Mouse (Mus musculus) layer of hippocampus, adult 9-11 months (tissue): Measurements from ENCODE around the gene Hpse.

Experiments
- DNase-seq: peaks from one replicate; pipeline ENCODE4 v3.0.0; 2022

The Hpse gene

DNA sequence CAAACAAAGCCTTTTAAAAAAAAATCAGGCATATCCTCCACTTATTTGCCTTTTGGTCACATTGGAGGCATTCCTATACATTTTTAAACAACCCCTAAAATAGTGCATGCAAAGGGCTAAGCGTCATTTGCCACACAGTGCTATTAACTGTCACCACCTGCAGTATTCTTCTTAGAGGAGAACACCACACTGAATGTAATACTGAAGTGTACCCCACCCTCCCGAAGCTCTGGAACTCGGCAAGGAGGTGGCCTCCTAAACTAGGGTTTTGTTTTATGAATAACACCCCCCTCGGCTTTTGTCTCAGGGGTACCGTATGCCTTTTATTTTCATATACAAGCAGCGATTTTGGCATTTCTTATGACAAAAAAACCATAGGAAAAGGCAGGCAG is 39.0 kb downstream of the Hpse start:
- no peak for DNase-seq

- no peak for DNase-seq
These were observed 39.5 kb downstream of the Hpse start for GRCm38 (mm10) chr5:100679911-100680541.

DNA sequence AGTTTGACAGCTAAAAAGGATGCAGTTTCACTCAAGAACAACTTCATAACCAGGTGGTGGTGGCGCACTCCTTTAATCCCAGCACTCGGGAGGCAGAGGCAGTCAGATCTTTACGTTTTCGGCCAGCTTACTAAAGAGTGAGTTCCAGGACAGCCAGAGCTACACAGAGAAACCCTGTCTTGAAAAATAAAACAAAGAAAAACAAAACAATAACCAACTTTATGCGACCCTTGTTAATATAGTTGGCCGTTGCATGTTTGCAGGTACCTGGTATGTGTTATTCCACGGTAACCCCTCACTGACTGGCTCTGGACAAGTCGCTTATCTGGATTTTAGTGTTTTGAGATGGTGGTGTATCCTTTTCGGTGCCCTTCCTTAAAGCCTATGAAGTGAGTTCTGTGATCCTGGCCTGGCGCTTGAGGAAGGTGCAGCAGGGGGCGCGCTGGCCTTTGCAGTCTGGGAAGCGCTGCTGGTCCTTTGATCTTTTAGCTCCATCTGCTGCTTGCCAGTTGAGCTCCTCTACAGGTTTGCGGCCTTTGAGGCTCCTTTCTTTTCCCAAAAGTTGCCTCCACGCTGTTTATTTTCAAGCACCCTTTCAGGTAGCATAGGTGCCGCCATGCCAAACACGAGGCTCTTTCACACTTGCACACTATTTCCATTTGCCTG is 44.7 kb downstream of the Hpse start, which contains the start of gene Coq2:
Gene Coq2 (minus strand): TSS at position 430 of the 666 bp plus-strand sequence.
- peak; percentile 79 for DNase-seq

- DNase-seq, result peak; percentile 82
These were observed 45.6 kb downstream of the Hpse start for GRCm38 (mm10) chr5:100673745-100674486.

GRCm38 (mm10) chr5:100672403-100672802 is 47.1 kb downstream of the Hpse start:
- DNase-seq, result no peak

DNA sequence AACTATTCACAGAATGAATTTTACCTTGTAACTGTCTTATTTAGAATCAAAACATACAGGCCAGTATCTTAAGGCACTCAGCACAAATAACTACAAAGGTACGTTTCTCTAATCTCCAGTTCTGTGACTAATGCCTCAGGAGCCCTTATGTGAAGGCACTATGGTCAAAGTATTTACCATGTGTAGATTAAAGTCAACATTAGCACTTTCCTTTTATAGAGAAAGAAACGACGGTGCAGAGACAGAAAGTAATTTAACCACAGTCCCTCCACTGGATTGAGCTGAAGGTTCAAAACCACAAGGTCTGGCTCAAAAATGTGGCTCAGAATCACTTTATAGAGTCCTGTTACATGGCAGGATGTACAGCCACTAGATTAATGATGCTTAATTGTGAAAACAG is 47.6 kb downstream of the Hpse start:
- no peak for DNase-seq

DNA sequence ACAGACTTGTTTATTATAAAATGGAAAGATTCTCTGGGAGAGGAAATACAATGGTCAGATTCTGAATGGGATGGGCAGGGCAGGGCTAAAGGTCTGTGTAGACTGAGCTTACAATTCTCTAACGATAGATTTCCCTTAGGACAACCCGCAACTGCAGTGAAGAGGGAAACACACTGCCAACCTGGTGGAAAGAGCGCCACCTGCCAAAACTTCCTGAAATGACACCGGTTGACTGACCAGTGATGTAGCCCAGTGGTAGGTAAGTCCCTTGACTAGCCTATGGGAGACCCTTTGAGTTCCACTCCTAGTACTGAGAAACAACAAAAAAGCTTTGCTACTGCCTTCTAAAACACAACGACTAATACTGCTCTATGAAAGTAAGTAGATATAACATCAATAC is 48.1 kb downstream of the Hpse start:
- no peak for DNase-seq

- DNase-seq, result no peak
These were observed 52.6 kb downstream of the Hpse start for GRCm38 (mm10) chr5:100666965-100667364.

GRCm38 (mm10) chr5:100663854-100664253 is 55.7 kb downstream of the Hpse start:
- DNase-seq, result no peak

DNA sequence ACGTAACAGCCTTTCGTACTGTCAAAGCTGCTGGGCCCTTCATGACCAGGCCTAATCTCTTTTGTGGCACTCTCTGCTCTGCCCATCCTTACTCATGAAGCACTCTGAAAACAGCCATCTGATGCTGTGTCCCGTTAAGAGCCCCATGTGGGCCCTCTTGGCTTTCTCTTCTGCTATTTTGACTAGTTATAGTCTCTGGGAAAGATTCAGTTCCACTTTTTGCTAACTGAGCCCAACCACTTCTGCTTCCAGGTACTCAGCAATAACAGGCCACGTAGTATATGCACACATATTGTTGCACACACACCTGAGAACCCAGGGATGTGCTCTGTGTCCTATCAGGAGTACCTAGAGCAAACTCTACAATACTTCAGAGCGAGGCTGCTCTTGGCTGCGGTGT is 56.5 kb downstream of the Hpse start:
- DNase-seq, result peak; percentile 59

DNA sequence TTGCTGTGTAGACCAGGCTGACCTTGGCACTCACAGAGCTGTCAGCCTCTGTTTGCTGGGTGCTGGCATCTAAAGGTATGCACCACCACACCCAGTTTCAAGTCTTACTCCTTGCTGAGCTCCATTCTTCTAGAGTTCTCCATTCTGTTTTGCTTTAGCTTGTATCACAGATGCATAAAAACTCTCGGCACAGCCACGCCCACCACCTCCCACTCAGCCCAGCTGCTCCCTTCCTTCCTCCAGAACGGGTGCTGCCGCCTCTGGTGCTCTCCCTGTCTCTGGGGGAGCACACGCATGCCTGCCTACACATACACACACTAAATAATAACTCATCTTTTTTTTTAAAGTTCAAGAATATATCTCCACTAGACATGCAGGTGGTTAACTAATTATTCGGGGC is 61.1 kb downstream of the Hpse start:
- peak; percentile 77 for DNase-seq

DNA sequence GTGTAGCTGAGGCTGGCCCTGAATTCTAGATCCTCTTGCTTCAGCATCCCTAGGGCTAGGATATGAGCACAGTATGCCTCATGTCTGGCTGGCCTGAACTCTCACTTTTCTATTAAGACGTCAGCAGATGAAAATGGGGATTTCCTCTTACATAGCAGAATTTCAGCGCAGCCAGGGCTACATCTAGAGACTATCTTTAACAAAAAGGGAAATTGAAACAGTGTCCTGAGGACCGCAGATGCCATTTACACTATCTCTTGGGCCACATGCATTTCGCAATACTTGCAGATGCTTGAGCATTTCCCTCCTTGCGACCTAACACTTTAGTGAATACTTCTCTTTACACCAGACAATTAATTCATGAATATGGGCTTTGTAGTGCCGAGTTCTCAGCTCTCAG is 63.2 kb downstream of the Hpse start:
- DNase-seq, result no peak

DNA sequence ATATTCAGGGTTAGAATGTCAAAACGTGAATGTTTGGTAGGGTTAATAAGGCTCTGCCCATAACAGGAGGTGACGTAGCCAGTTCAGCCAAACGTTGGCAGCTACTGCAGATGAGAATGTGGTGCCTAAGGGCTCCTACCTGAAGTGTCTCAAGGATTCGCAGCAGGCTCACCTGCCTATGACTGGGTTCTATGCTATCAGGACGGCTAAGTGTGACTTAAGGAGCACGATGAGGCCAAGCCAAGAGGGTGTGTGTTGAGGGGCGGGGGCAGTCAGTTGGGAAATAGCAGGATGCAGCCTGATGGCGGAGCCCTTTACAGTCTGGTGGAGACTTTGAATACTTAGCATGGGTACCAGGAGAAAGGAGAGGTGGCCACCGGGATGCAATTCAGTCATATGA is 67.2 kb downstream of the Hpse start:
- no peak for DNase-seq

- DNase-seq, result no peak
These were observed 68.0 kb downstream of the Hpse start for GRCm38 (mm10) chr5:100651486-100651885.

- DNase-seq, result no peak
These were observed 68.5 kb downstream of the Hpse start for GRCm38 (mm10) chr5:100650969-100651368.

DNA sequence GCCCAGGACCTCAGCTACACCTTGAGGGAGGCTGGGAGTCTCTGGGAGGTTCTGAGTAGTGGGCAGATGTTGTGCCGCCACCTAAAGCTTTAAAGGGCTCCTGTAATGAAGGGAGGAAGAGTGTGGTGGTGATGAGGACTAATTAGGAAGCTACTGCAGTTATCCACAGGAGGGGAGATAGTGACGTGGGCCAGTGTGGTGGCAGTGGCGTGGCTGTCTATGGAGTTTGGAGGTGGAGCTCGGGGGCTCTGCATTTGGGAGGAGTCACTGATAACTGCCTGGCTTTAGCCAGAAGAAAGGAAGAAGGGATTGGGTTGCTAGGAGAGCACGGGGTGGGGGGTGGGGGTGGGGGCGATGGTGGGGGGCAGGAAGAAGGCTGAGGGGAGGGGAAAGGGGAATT is 71.0 kb downstream of the Hpse start:
- no peak for DNase-seq

DNA sequence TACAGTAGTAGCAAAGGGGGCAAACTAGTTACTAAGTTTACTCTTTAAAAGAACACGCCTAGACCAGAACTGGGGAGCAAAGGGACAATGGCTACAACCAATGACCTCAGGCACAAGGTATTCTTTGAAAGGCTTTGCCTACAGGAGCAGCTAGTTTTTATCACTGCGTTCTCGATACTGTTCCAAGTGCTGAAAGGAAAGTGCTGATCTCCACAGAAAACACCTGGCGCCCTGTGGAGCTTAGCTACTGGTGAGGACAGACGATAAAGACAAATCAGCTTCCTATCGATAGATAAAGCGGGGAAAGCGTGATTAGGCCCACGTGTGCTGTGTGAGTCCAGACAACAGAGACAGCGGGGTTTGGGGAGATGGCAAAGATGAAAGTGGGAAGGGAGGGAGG is 71.5 kb downstream of the Hpse start:
- DNase-seq, result no peak

- no peak for DNase-seq
These were observed 73.0 kb downstream of the Hpse start for GRCm38 (mm10) chr5:100646558-100646957.

DNA sequence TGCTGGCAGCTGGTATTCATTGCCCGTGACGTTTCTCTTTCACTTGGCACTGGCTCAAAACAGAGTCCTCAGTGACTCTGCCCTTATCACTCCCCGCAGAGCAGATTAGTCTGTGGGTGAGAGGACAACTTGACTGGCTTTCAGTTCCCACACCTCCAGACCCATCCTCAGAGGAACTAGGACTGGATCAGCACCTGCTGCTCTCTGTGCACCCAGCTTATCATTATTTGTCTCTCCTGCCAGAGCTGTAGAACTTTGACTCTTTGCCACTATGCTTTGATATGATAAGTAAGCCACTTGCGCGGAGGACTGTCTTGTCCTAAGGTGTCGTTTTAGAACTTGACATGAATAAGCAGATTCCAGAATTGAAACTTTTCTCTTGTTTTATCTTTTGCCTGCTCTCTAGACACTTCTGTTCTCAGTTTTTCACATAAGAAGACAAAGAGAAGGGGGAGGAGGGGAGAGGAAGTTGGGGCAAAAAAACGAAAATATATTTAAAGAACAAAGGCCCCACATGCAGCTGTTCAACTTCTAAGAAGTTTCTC is 75.5 kb downstream of the Hpse start:
- DNase-seq, result no peak

DNA sequence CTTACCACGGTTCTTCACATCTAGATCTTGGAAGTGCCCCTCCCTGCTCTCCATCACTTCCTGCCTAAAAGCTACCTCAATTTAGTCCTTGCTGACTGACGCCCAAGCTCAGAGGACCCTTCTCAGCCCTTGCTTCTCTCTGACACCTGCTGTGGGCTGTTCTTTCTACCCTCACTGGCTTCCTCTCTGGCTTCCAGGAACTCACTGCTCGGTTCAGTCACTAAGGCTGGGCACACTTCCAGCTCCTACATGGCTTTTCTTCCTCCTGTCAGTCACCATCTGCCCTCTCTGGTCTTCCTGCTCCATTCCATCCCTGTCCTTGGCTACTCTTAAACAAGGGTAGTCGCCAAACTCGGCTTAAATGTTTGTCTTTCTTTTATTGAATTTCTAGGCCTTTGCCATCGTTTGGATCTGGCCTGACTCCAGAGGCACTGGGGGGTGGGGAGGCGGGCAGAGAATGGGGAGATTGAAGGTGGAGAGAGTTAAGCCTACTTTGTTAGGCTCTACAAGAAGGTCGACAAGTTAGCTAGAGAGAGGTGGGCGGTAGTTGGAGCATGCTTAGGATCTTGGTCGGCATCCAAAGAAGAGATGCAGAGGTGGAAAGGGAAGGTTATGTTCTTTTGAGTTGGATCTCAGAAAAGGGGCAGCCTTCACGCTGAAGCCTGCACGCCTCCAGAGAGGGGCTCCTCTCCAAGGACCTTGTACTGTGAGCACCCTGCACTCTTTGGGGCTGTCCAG is 76.1 kb downstream of the Hpse start:
- peak; percentile 58 for DNase-seq

GRCm38 (mm10) chr5:100642316-100642715 is 77.2 kb downstream of the Hpse start:
- DNase-seq, result no peak

DNA sequence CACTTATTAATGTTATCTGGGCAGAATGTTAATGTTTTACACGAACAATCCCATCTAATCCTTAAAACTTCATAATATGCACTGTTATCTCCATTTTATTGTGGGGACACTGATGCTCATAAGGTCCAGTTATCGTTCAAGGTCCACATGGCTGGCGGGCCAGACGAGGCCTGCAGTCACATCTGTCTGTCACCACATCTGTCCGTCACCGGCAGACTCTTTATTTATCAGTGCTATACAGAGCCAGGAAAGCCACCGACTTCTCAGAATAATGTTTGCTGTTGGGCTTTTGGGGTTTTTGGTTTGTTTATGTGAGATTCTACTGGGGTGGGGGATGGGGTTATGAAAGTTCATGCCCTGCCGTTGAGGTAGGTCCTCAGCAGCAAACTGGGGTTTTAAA is 81.0 kb downstream of the Hpse start:
- no peak for DNase-seq
